Mouse (Mus musculus): ENCODE results near the gene Txlng. TPM values are rescaled to one million over a fixed set of nuclear protein-coding genes. Genes with fewer than 3 reads are reported as not detected.
A peak's percentile ranks its signal among the peaks of the same experiment; 100 is the strongest.
"Not testable (repeated sequence)": the region's sequence is repeated elsewhere in the genome, so short reads cannot be mapped to it uniquely, and the experiment has no call there.

Gene Txlng
- polyA plus RNA-seq, 1 experiment from 2014 or later = 11.5 TPM

DNA sequence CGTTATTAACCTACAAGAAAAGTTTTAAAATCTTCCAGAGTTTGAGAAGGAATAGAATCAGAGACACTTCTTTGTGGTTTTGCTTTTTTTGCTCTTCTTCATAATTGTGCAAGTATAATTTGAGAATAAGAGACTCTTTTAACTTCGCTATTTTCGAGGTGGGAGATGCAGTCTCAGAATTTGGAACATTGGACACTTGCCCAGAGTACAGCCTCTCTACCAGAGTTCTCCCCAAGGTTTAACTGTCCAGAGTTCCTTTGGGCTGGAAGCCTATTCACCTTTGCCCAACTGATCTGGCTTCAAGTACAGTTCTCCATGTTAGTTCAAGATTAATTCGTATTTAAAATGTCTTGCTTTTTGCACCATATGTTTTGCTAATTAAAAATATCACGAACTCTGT, 487 bp upstream of the Txlng start:
- 43% methylated on average over 5 of the region's 5 CpGs for WGBS
- Histone ChIP-seq H3K9me3 (no peaks in the 10 kb centered on the region), H3K27me3 (replicated peaks) (no peaks in the 10 kb centered on the region), H3K4me1 (peaks cover 3% of the 10 kb centered on the region), H3K9ac (no peak overlapping the region), H3K4me2 (peak overlapping the region; percentile 33), H3K27ac (no peak overlapping the region), H3K36me3 (replicated peaks) (no peaks in the 10 kb centered on the region), H3K4me3 (peak overlapping the region; percentile 59)
- no peak for ATAC-seq (replicated peaks)

DNA sequence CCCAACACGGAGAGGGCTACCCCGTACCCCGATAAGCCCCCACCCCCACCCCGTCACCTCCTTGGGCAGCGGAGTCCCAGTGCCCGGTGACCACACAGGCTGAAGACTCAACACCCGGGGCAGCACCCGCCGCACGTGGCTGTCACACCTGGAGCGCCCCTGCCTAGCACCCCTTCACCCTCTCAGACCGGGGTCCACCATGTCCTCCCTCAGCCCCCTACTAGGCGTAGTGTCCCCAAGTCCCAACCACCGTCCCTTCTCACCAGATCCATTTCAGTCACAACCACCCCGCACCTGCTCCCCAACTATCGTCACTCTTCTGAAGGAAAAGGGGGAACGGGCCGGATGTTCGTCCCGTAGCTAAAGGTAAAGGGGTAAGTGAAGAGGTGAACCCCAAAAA, 471 bp downstream of the Txlng start:
- Histone ChIP-seq H3K27me3 (replicated peaks) (no peaks in the 10 kb centered on the region), H3K9me3 (no peaks in the 10 kb centered on the region)
- 33% methylated on average over 20 of the region's 20 CpGs for WGBS

DNA sequence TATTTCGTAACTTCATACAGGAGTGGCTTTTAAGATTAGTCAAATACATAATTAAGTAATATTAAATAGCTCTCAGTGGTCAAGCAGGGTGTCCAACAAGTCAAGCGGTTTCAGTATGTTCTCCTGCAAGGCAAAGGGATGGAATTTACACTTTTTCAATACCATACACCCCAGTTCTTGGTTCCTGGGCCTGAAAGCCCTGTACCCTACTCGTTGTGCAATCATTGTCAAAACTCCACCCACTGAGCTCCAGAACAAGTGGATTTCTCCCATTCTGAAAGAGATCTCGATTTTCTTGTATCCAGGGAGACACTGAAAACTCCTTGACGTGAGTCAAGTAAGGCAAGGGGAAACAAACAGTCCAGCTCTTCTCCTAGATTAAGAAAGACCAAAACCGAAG, 1.2 kb downstream of the Txlng start:
- no peaks in the 10 kb centered on the region for H3K36me3 ChIP-seq (replicated peaks)
- WGBS = 45% methylated on average over 6 of the region's 6 CpGs
- H3K9ac ChIP-seq = peak overlapping the region; percentile 50; the same call in 1 of the 2 replicates
- peak overlapping the region; percentile 59 for H3K4me3 ChIP-seq
- no peaks in the 10 kb centered on the region for H3K27me3 ChIP-seq (replicated peaks)
- peak overlapping the region; percentile 81 for H3K4me2 ChIP-seq
- no peak overlapping the region for H3K27ac ChIP-seq
- ATAC-seq (replicated peaks) = no peak
- peaks cover 3% of the 10 kb centered on the region for H3K4me1 ChIP-seq
- no peaks in the 10 kb centered on the region for H3K9me3 ChIP-seq

More for the DNA sequence above, 471 bp downstream of the Txlng start:
- H3K9ac ChIP-seq = peak overlapping the region; percentile 50
- peak overlapping the region; percentile 59 for H3K4me3 ChIP-seq
- ATAC-seq (replicated peaks) = peak; percentile 66
- H3K36me3 ChIP-seq (replicated peaks) = no peaks in the 10 kb centered on the region
- peak overlapping the region; percentile 81 for H3K4me2 ChIP-seq
- peak overlapping the region; percentile 55; the same call in 1 of the 2 replicates for H3K27ac ChIP-seq
- H3K4me1 ChIP-seq = peaks cover 3% of the 10 kb centered on the region

DNA sequence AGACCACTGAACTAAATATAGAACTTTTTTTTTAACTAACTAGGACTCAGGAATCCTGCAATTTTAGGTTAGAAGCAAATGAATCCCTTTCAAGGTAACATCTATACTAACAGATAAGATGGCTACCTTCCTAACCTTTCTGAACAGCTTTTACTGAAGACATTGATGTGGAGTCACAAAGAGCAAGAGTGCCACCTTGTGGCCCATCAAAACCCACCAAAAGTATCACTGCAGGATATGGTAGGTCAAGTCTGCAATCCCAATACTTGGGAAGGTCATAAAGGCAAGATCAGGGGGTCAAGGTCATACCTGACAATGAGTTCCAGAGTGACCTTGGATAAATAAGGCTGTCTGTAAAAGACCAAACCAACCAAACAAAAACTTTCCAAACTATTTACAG, 28.9 kb downstream of the Txlng start:
- Histone ChIP-seq H3K9ac (no peak overlapping the region), H3K36me3 (replicated peaks) (no peaks in the 10 kb centered on the region)
- ATAC-seq (replicated peaks) = no peak

DNA sequence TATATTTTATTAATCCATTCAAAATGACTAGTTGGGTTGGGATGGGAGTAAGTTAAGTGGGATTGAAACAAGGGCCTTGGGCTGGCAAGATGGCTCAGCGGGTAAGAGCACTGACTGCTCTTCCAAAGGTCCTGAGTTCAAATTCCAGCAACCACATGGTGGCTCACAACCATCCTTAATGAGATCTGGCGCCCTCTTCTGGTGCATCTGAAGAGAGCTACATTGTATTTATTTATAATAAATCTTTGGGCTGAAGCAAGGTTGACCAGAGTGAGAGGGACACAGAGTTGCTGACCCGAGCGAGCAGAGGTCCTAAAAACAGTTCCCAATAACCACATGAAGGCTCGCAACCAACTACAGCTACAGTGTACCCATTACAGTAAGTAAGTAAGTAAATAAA, 37.9 kb downstream of the Txlng start:
- not testable (repeated sequence) for H3K27me3 ChIP-seq (replicated peaks); H3K36me3 ChIP-seq (replicated peaks); H3K27ac ChIP-seq; ATAC-seq (replicated peaks); H3K9ac ChIP-seq; H3K9me3 ChIP-seq; H3K4me3 ChIP-seq; H3K4me1 ChIP-seq; H3K4me2 ChIP-seq
- WGBS = 85% methylated on average over 5 of the region's 5 CpGs

More for the DNA sequence above, 28.9 kb downstream of the Txlng start:
- Histone ChIP-seq H3K4me2 (no peak overlapping the region), H3K4me1 (no peaks in the 10 kb centered on the region), H3K27ac (no peak overlapping the region), H3K4me3 (no peak overlapping the region), H3K9me3 (no peaks in the 10 kb centered on the region), H3K27me3 (replicated peaks) (no peaks in the 10 kb centered on the region)

DNA sequence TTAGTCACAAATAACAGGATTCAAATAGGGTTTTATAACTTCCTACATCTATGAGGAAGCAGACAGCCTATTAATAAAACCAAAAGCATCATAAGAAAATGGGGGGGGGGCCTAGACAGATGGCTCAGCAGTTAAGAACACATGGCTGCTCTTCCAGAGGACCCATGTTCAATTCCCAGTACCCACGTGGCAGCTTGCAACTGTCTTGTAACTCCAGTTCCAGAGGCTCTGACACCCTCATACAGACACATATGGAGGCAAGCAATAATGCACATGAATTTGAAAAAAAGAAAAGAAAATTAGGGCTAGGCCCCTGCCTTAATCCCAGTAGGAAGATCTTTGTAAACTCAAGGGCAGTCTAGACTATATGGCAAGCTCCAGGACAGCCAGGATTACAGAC, 40.9 kb downstream of the Txlng start:
- no peaks in the 10 kb centered on the region for H3K9me3 ChIP-seq
- H3K4me1 ChIP-seq = no peaks in the 10 kb centered on the region
- H3K27me3 ChIP-seq (replicated peaks) = no peaks in the 10 kb centered on the region
- no peak overlapping the region for H3K27ac ChIP-seq
- H3K9ac ChIP-seq = no peak overlapping the region
- H3K4me3 ChIP-seq = no peak overlapping the region
- no peak for ATAC-seq (replicated peaks)
- no peak overlapping the region for H3K4me2 ChIP-seq
- no peaks in the 10 kb centered on the region for H3K36me3 ChIP-seq (replicated peaks)
- WGBS = 62% methylated on average over 1 of the region's 1 CpGs

DNA sequence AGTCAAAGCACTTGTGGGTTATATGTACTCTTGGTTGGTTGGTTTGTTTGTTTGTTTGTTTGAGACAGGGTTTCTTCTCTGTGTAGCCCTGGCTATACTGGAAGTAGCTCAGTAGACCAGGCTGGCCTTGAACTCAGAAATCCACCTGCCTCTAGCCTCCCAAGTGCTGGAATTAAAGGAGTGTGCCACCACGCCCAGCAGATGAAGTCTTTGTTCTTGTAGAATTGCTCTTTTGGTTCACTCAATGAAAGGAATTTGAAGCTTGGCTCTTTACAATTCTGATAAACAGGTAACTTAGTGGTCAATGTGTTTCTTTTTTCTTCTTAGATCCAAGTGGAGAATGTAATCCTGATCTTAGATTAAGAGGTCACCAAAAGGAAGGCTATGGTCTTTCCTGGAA, 58.5 kb downstream of the Txlng start:
- H3K4me1 ChIP-seq = no peaks in the 10 kb centered on the region
- no peak overlapping the region for H3K27ac ChIP-seq
- H3K4me3 ChIP-seq = no peak overlapping the region
- H3K4me2 ChIP-seq = no peak overlapping the region
- no peaks in the 10 kb centered on the region for H3K27me3 ChIP-seq (replicated peaks)
- no peaks in the 10 kb centered on the region for H3K9me3 ChIP-seq
- WGBS = 81% methylated on average over 1 of the region's 1 CpGs
- no peak for ATAC-seq (replicated peaks)
- H3K36me3 ChIP-seq (replicated peaks) = no peaks in the 10 kb centered on the region
- no peak overlapping the region for H3K9ac ChIP-seq

DNA sequence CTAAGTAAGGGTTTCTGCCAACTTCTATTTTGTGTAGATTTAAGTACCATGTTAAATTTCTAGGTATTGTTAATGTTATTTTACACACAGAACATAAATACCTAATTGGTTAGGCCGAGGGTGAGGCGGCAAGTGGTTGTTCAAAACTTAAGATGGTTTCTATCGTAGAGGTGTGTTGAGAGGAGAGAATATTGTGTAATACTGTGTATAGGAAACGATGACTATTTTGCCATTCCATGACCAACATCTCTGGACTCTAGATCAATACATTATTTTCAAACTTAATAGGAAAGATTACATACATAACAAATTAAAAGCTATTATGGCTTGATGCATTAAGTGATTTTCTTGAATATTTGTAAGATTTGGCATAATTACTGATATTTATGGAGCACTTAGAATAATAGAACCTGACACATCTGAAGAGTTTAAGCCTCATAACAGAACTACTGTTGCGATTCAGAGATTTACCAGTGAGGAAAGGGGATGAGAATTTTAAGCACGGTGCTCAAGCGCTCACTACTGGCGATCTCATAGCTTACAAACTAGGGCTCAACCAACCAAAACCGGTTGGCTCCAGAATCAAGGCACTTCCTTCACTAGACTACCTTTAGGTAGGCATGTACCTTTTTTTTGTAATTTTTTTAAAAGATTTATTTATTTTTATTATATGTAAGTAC, 67.4 kb downstream of the Txlng start:
- no peak for ATAC-seq (replicated peaks)
- H3K9ac ChIP-seq = 0 out of 2 replicates have a peak overlapping the region, but pooled peaks have one; percentile 55
- 51% methylated on average over 9 of the region's 9 CpGs for WGBS

DNA sequence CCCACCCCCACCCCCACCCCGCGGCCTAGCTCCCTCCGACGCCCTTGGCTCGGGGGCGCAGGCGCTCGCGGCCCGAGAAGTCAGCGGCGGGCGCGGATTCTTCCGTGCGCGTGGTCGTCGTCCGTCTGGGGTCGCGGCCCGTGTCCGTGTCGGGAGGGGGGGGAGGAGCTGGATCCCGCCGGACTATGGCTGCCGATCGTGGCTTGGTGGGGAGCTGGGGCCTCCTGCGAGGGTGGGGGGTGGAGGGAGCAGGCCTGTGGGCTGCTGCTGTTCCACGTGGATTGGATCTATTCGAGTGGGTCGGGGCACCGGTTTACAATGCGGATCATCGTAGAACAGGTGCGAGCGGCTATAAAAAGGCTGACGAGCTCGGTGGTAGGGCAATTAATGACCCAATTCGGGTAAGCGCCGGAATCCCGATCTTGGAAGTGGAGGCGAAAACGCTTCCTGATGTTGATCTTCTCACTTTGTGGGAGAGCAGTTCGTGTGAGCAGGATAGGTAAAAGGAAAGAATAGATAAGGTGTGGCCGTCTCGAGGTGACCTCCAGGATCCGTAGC, 68.2 kb downstream of the Txlng start:
- Histone ChIP-seq H3K9me3 (no peaks in the 10 kb centered on the region), H3K27me3 (replicated peaks) (no peaks in the 10 kb centered on the region), H3K4me2 (peak overlapping the region; percentile 55), H3K4me1 (peaks cover 6% of the 10 kb centered on the region), H3K27ac (peak overlapping the region; percentile 89), H3K9ac (peak overlapping the region; percentile 55), H3K36me3 (replicated peaks) (no peaks in the 10 kb centered on the region), H3K4me3 (peak overlapping the region; percentile 68)
- ATAC-seq (replicated peaks) = peak; percentile 13
- WGBS = 25% methylated on average over 37 of the region's 50 CpGs

More for the DNA sequence above, 67.4 kb downstream of the Txlng start:
- no peaks in the 10 kb centered on the region for H3K27me3 ChIP-seq (replicated peaks)
- H3K4me2 ChIP-seq = peak overlapping the region; percentile 55
- no peaks in the 10 kb centered on the region for H3K36me3 ChIP-seq (replicated peaks)
- peaks cover 6% of the 10 kb centered on the region for H3K4me1 ChIP-seq
- peak overlapping the region; percentile 68 for H3K4me3 ChIP-seq
- no peak overlapping the region for H3K27ac ChIP-seq
- H3K9me3 ChIP-seq = no peaks in the 10 kb centered on the region

DNA sequence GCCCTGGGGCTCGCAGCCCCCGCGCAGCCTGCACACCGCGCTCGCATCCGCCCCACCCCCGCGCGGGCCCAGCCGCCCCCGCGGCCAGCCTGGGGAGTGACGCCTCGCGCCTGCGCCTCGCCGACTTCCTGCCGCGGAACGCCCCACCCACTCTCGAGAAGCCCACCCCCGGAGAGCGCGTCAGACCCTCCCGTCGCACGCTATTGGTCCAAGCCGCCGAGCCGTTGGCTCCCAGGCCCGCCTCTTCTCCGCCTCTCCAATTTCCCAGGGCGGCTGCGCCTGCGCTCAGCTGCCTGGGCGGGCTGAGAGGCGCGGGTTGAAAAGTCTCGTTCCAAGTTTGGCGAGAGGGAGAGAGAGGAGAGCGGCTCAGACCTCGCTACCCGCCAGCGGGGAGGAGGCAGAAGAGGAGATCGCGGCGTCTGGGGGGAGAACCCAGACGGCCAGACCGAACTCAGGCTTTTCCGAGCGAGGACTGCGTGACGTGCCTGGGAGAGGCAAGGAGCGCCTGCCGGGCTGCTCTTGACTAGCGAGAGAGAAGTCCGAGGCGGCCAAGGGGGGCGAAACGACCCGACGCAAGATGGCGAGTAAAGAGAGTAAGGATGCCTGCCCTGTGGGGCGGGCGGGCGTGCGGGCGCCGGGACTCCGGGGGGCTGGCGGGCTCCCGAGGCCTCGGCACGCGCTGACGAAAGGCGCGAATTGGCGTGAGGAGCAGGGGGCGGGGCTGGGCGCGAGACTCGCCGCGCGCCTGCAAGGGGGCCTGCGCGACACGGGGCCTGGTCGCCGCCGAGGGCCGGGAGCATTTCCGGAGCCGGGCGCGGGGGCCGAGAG, 68.9 kb downstream of the Txlng start, which contains the start of gene Rbbp7:
Gene Rbbp7 (plus strand): TSS at position 288 of the 828 bp plus-strand sequence.
- 25% methylated on average over 52 of the region's 100 CpGs for WGBS
- peak within 1 kb of the TSS; percentile 55 for H3K4me2 ChIP-seq
- H3K4me1 ChIP-seq = peaks cover 6% of the 10 kb centered on the region
- peak within 1 kb of the TSS; percentile 93 for H3K27ac ChIP-seq
- no peaks in the 10 kb centered on the region for H3K36me3 ChIP-seq (replicated peaks)
- H3K27me3 ChIP-seq (replicated peaks) = no peaks in the 10 kb centered on the region
- peak within 1 kb of the TSS; percentile 68 for H3K4me3 ChIP-seq
- peak; percentile 98 for ATAC-seq (replicated peaks)
- H3K9me3 ChIP-seq = no peaks in the 10 kb centered on the region
- peak within 1 kb of the TSS; percentile 56 for H3K9ac ChIP-seq

DNA sequence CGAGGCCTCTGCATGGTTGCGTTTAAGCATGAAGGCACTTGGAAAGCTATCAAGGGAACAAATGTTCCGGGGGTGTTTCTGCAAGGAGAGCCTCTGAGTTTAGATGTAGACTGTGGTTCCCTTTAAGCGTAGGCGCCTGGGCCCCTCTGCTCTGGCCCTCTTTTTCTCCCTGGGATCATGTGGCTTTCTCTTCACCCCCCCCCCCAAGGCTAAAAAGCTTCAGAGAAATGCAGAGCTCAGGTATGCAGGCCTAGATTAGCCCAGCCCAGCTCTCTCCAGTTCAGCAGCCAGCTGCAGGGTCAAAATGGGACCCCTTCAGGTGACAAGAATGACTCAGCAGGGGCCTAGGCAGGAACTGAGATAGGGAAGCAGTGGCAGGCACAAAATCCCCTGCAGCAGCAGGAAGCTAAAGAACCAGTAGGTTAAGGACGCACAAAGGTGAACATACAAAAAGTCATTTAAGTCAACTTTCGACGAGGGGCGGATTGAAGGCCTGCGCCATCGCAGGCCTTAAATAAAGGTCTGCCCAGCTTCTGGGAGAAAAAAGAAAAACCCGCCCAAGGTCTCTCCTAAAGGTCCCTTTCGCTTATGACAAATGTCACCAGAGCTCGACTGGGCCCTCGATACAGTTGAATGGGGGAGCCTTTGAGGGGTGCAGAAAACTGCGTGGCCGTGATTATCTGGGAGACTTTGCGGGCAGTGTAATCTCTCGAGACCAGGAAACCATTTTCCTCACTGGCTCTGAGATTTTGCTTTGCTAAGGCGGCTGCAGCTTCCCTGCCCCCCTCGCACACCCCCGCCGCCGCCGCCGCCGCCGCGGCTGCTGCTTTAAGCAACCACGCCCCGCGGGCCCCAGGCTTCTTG, 69.8 kb downstream of the Txlng start:
- Histone ChIP-seq H3K4me1 (peaks cover 6% of the 10 kb centered on the region), H3K4me3 (peak overlapping the region; percentile 68), H3K36me3 (replicated peaks) (no peaks in the 10 kb centered on the region), H3K9ac (peak overlapping the region; percentile 56), H3K9me3 (no peaks in the 10 kb centered on the region), H3K27me3 (replicated peaks) (no peaks in the 10 kb centered on the region), H3K27ac (peak overlapping the region; percentile 93), H3K4me2 (peak overlapping the region; percentile 48)
- no peak for ATAC-seq (replicated peaks)
- WGBS = 34% methylated on average over 20 of the region's 32 CpGs

DNA sequence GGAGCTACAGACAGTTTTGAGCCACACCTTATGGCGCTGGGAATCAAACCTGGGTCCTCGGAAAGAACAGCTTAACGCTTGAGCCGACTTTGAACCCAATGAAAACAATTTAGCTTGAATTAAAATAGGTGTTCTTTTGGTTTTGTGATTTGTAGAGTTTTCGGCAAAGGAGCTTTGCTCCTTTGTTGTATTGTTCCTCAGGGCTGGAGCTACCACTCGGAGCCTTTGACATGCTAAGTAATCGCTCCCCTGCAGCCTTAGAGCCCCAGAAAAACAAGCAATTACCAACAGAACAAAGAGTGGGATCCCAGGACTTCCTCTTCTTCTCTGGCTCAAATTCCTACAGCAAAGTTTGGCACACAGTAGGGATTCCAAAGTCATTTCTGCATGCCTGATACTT, 73.2 kb downstream of the Txlng start:
- H3K4me3 ChIP-seq = no peak overlapping the region
- H3K9ac ChIP-seq = no peak overlapping the region
- H3K27ac ChIP-seq = no peak overlapping the region
- no peaks in the 10 kb centered on the region for H3K27me3 ChIP-seq (replicated peaks)
- no peaks in the 10 kb centered on the region for H3K9me3 ChIP-seq
- WGBS = 39% methylated on average over 7 of the region's 7 CpGs
- H3K4me2 ChIP-seq = no peak overlapping the region
- peaks cover 6% of the 10 kb centered on the region for H3K4me1 ChIP-seq
- no peaks in the 10 kb centered on the region for H3K36me3 ChIP-seq (replicated peaks)
- ATAC-seq (replicated peaks) = no peak
